Mouse (Mus musculus): Measurements from ENCODE around the gene Rarb.

Gene Rarb

DNA sequence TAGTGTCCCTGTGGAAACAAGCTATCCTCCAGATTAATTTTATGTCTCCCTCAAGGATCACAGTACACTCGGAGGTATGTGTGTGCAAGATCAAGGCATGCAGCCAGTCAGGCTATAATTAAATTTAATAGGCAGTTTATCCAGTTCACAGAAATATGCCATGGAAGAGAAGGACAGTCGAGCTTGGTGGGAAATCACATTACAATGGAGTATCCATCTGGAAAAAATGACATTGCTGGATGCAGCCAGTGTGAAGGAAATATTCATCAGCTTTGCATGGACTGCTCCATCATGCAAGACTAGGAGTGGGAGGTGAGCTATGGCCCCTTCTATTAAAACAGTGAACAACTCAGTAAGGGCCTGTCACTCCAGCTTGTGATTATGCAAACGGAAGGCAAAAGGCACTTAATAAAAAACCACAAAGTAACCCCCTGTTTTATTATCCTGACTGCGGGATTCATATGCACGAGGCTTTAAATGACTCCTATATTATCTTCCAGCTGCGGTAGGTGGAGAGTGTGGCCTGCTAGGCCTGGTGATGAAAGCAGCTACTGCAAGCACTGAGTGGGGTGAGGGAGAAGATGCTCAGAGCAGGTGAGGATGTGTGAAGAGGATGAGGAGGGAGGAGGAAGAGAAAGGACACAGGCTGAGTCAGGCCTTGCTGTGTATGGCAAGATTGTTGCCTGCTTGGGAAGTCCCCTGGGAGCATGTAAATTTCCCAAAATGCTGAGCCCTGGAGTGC lies 379.4 kb downstream of the Rarb start:
- DNase-seq (ENCODE audit: extremely low spot score, low read depth, low spot score): no peak

DNA sequence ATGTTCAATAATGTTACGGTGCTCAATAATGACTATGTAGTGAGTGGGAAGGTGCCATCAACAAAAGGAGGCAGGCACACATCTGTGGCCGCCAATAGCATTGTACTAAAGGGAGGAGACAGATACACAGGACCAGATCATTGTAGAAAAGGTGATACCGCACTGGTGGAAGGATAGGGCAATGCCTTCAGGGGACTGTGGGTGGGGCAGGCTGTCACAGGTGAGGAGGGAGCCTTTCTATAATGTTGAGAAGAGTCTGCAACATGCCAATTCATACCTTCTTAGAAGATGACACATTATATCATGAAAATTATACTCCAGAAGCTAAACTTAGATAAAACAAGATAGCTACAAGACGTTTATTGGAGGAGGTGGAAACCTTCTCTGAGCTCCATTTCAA lies 381.6 kb downstream of the Rarb start:
- DNase-seq (ENCODE audit: extremely low spot score, low read depth, low spot score): no peak

GRCm38 (mm10) chr14:16434396-16435171 lies 384.4 kb downstream of the Rarb start:
- peak; percentile 56 for DNase-seq (ENCODE audit: extremely low spot score, low read depth, low spot score)

- no peak for DNase-seq (ENCODE audit: extremely low spot score, low read depth, low spot score)
Observed at GRCm38 (mm10) chr14:16433206-16433605, 385.8 kb downstream of the Rarb start.

DNA sequence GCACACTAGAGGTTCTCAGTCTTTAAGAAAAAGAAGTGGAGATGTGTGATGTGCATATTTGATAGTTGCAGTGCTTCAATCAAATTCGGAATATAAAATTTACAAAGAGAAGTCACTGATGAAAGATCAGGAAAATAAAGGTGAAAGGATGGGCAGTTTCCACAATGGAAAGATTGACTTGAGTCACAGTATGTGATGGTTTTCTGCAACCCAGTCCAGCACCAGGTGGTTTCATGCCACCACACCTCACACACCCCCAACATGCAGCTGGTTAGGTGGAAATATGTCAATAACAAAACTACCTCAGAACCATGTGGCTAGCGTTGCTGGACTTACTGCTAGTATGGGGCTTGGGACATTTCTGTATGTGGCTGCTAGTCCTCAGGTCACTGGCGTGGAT lies 386.4 kb downstream of the Rarb start:
- DNase-seq (ENCODE audit: extremely low spot score, low read depth, low spot score): no peak

GRCm38 (mm10) chr14:16431941-16432499 lies 386.9 kb downstream of the Rarb start:
- no peak for DNase-seq (ENCODE audit: extremely low spot score, low read depth, low spot score)

DNA sequence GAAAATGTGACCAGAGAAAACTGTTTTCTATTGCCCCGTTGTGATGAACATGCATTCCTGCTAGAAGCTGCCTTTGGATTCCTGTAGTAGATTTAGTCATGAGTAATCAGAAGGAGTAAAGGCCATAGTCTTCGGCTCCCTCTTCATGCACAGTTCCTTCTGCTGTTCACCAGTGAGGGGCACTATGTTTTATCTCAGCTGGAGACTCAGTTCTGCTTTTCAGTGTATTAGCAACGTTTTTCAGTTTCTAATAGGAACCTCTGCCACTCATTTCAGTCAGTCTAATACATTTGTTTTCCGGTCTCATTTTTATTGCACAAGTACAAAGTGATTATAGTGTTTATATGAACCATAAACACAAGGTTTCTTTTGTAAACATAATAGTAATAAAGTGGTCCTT lies 391.4 kb downstream of the Rarb start:
- no peak for DNase-seq (ENCODE audit: extremely low spot score, low read depth, low spot score)

DNA sequence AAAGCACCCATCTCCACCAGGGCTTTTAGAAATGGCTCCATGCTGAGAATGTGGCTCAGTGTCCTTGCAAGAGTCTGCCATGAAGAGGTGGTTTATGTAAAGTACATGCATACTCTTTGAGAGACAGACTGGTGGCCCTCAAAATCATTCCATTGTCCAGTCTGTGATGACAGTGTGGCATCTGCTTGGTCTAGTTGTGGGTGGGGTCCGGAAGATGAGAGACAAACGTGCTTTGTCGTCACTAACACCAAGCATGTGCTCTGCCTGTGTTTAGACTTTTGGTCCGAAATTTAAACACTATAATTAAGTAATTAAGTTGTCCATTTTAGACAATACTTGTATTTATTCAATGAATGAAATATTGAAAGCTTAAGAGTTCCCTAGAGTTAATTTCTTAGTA lies 404.8 kb downstream of the Rarb start:
- DNase-seq (ENCODE audit: extremely low spot score, low read depth, low spot score): no peak

- no peak for DNase-seq (ENCODE audit: extremely low spot score, low read depth, low spot score)
Observed at GRCm38 (mm10) chr14:16405187-16405586, 413.8 kb downstream of the Rarb start.

DNA sequence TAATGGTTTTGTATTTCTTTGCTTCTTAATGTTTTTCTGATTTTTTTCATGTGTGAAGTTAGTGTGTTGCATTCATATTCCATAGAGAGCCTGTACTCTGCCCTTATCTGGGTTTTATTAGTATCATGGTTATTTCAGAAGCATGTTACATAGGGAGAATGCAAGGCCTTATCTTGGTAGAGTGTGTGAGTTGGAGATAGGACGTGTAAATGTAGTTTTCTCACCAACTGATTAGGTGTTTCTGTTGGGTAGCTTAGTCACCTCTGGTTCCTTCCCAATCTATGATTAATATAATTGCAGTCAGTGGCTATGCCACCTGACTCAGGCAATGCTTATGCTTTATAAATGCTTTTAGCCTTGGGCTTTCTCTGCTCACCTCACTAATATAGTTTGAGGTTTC lies 434.2 kb downstream of the Rarb start:
- no peak for DNase-seq (ENCODE audit: extremely low spot score, low read depth, low spot score)
